Mouse (Mus musculus): ENCODE results near the gene Smpdl3b. TPM values are rescaled to one million over a fixed set of nuclear protein-coding genes. Genes with fewer than 3 reads are reported as not detected.

The Smpdl3b gene
- total and polyA plus RNA-seq, 3 experiments: 0.28 to 0.69 TPM; not detected in 1

- H3K9me3 ChIP-seq (replicated peaks; ENCODE audit: insufficient read depth, low read length): no peaks in the 10 kb centered on the region
- H3K4me3 ChIP-seq (ENCODE audit: control insufficient read depth in 1 of 2, insufficient read depth in 1 of 2, low read depth in 2 of 2, low read length in 2 of 2): peak overlapping the region; percentile 47 to 70
- peaks cover 2 to 26% of the 10 kb centered on the region in 2 experiments for H3K4me1 ChIP-seq (ENCODE audit: control insufficient read depth in 1 of 2, insufficient read depth in 2 of 2, low read length in 2 of 2)
- peak; percentile 83 for DNase-seq (ENCODE audit: low read depth, low spot score)
- H3K36me3 ChIP-seq (ENCODE audit: control insufficient read depth in 1 of 2, insufficient read depth in 2 of 2, low read length in 2 of 2): peaks cover 0 to 18% of the 10 kb centered on the region in 2 experiments; a peak in 2 of 4 replicates
- no peaks in the 10 kb centered on the region for H3K79me2 ChIP-seq (ENCODE audit: control insufficient read depth, insufficient read depth, low read length, poor library complexity)
- peak overlapping the region; percentile 49 for H3K27ac ChIP-seq (ENCODE audit: control insufficient read depth, low read depth, low read length)
- H3K9ac ChIP-seq (ENCODE audit: control insufficient read depth, low read depth, low read length, poor library complexity, severe bottlenecking): peak overlapping the region; percentile 68
- no peaks in the 10 kb centered on the region for H3K27me3 ChIP-seq (ENCODE audit: control insufficient read depth in 1 of 2, insufficient read depth in 2 of 2, low read length in 2 of 2)
- TF ChIP-seq CHD2 (IDR thresholded peaks at IDR 0.05; ENCODE audit: low read length): no peak
- no peak for TF ChIP-seq USF2 (IDR thresholded peaks at IDR 0.05; ENCODE audit: borderline replicate concordance in 1 of 2, insufficient read depth in 1 of 2, low read depth in 1 of 2, low read length in 2 of 2)
- TF ChIP-seq HCFC1 (IDR thresholded peaks at IDR 0.05; ENCODE audit: low read depth, low read length): peak; percentile 77
- peak; percentile 26; the same call in 1 of the 2 replicates for TF ChIP-seq MAX (IDR thresholded peaks at IDR 0.05; ENCODE audit: low read length)
- TF ChIP-seq MYB (IDR thresholded peaks at IDR 0.05; ENCODE audit: low read depth, low read length): no peak
- no peak for TF ChIP-seq USF1 (IDR thresholded peaks at IDR 0.05; ENCODE audit: low read depth, low read length)
- no peak for TF ChIP-seq GABPA (IDR thresholded peaks at IDR 0.05; ENCODE audit: low read depth, low read length)
- TF ChIP-seq JUND (IDR thresholded peaks at IDR 0.05; ENCODE audit: low read depth, low read length): no peak
- TF ChIP-seq MAZ (IDR thresholded peaks at IDR 0.05; ENCODE audit: low read depth, low read length): no peak
- no peak; the same call in 1 of the 2 replicates for TF ChIP-seq POLR2AphosphoS2 (IDR thresholded peaks at IDR 0.05; ENCODE audit: low read length)
- TF ChIP-seq TCF12 (IDR thresholded peaks at IDR 0.05; ENCODE audit: low read depth, low read length): peak; percentile 46; the same call in 1 of the 2 replicates
- no peak for TF ChIP-seq NRF1 (IDR thresholded peaks at IDR 0.05; ENCODE audit: insufficient read depth, low read depth, low read length, poor library complexity, severe bottlenecking)
- peak; percentile 85 for TF ChIP-seq ZMIZ1 (IDR thresholded peaks at IDR 0.05; ENCODE audit: low read depth, low read length)
- TF ChIP-seq UBTF (IDR thresholded peaks at IDR 0.05; ENCODE audit: borderline replicate concordance, insufficient read depth, low read depth, low read length): no peak
- no peak for TF ChIP-seq ZNF384 (IDR thresholded peaks at IDR 0.05; ENCODE audit: low read depth, low read length)
- TF ChIP-seq NELFE (IDR thresholded peaks at IDR 0.05; ENCODE audit: low read depth, low read length): no peak; the same call in none of the 2 replicates
- TF ChIP-seq BHLHE40 (IDR thresholded peaks at IDR 0.05; ENCODE audit: borderline replicate concordance, low read depth, low read length): no peak
- no peak for TF ChIP-seq ZKSCAN1 (IDR thresholded peaks at IDR 0.05; ENCODE audit: low read depth, low read length)
- TF ChIP-seq SMC3 (IDR thresholded peaks at IDR 0.05; ENCODE audit: low read depth, low read length): no peak
- TF ChIP-seq MAFK (IDR thresholded peaks at IDR 0.05; ENCODE audit: borderline replicate concordance, low read depth, low read length): no peak
- TF ChIP-seq POLR2A (IDR thresholded peaks at IDR 0.05; ENCODE audit: control insufficient read depth in 1 of 2, insufficient read depth in 1 of 2, low read depth in 1 of 2, low read length in 2 of 2, poor library complexity in 1 of 2): peak in 1 of 2 experiments; percentile 73; a peak in 2 of 4 replicates
- TF ChIP-seq CHD1 (IDR thresholded peaks at IDR 0.05; ENCODE audit: low read depth, low read length): no peak
- TF ChIP-seq SIN3A (IDR thresholded peaks at IDR 0.05; ENCODE audit: low read length): peak; percentile 77
- TF ChIP-seq ETS1 (IDR thresholded peaks at IDR 0.05; ENCODE audit: low read depth, low read length): peak; percentile 76
- TF ChIP-seq ELF1 (IDR thresholded peaks at IDR 0.05; ENCODE audit: low read depth, low read length): peak; percentile 85
- peak; percentile 17 to 37; a peak in 1 of 4 replicates for TF ChIP-seq EP300 (IDR thresholded peaks at IDR 0.05; ENCODE audit: low read depth in 1 of 2, low read length in 2 of 2)
- no peak for TF ChIP-seq CTCF (IDR thresholded peaks at IDR 0.05 in 2 of 3, conservative IDR thresholded peaks at IDR 0.05 in 1 of 3; ENCODE audit: control insufficient read depth in 1 of 3, insufficient read depth in 1 of 3, low read depth in 2 of 3, low read length in 3 of 3, poor library complexity in 1 of 3, severe bottlenecking in 1 of 3)
- no peak for TF ChIP-seq KAT2A (conservative IDR thresholded peaks at IDR 0.05; ENCODE audit: low read depth, low read length)
- TF ChIP-seq MEF2A (IDR thresholded peaks at IDR 0.05; ENCODE audit: extremely low read depth, insufficient replicate concordance, low read depth, low read length, poor library complexity, severe bottlenecking): no peak
- no peak for TF ChIP-seq GATA1 (IDR thresholded peaks at IDR 0.05; ENCODE audit: low read depth, low read length)
- TF ChIP-seq ZC3H11A (IDR thresholded peaks at IDR 0.05; ENCODE audit: low read depth, low read length): no peak
- peak; percentile 25; the same call in 1 of the 2 replicates for TF ChIP-seq RCOR1 (IDR thresholded peaks at IDR 0.05; ENCODE audit: low read depth, low read length)
- TF ChIP-seq E2F4 (IDR thresholded peaks at IDR 0.05; ENCODE audit: borderline replicate concordance, low read depth, low read length): no peak
- TF ChIP-seq TBP (IDR thresholded peaks at IDR 0.05; ENCODE audit: low read depth, low read length): peak; percentile 52; the same call in 1 of the 2 replicates
- no peak for TF ChIP-seq RAD21 (IDR thresholded peaks at IDR 0.05; ENCODE audit: low read depth, low read length)
- TF ChIP-seq MYC (IDR thresholded peaks at IDR 0.05; ENCODE audit: low read depth, low read length): no peak
Observed at GRCm38 (mm10) chr4:132747664-132748259, 9.3 kb downstream of the Smpdl3b start.

Data from MEL (cell line).